Mouse (Mus musculus): ENCODE data around the gene Tmem14a. TPM values are rescaled to one million over a fixed set of nuclear protein-coding genes. Genes with fewer than 3 reads are reported as not detected.
"Not testable (repeated sequence)": the region's sequence is repeated elsewhere in the genome, so short reads cannot be mapped to it uniquely, and the experiment has no call there.

Tmem14a gene
- 6.7 and 7.9 TPM in 2 replicates for polyA plus RNA-seq (2014; fragmentation: Nextera tagmentation; extraction: Ambion mirVana)

- H3K4me2 ChIP-seq (ENCODE audit: low read depth, severe bottlenecking): peak within 1 kb of the TSS; percentile 58
- no peaks in the 10 kb centered on the region for H3K36me3 ChIP-seq (ENCODE audit: control insufficient read depth, insufficient read depth, low read length)
- H3K27me3 ChIP-seq (ENCODE audit: control insufficient read depth, insufficient read depth, low read length): no peaks in the 10 kb centered on the region
- no peak within 1 kb of the TSS for H3K27ac ChIP-seq (replicated peaks; ENCODE audit: low read depth, low read length)
- H3K4me1 ChIP-seq (ENCODE audit: control insufficient read depth, insufficient read depth, low read length): no peaks in the 10 kb centered on the region
- peak within 1 kb of the TSS; percentile 85 for H3K9ac ChIP-seq (ENCODE audit: low read length)
- H3K9me3 ChIP-seq (ENCODE audit: control insufficient read depth, low read length): no peaks in the 10 kb centered on the region
- WGBS: under 1% methylated on average over 17 of the region's 17 CpGs
- H3K4me3 ChIP-seq (ENCODE audit: low read depth, low read length): peak within 1 kb of the TSS; percentile 54
- ATAC-seq (ENCODE audit: insufficient number of reproducible peaks, low FRiP score, low TSS enrichment, low read depth) (peak; percentile 91), DNase-seq (ENCODE audit: low spot score) (peak; percentile 90)
Measured at GRCm38 (mm10) chr1:21218489-21218919, at the start of gene Tmem14a. Gene Tmem14a (plus strand): TSS chr1:21218575.

GRCm38 (mm10) chr1:21185196-21185595 is 33.2 kb upstream of the Tmem14a start:
- Histone ChIP-seq H3K9me3 (ENCODE audit: control insufficient read depth, low read length) (no peaks in the 10 kb centered on the region), H3K27ac (replicated peaks; ENCODE audit: low read depth, low read length) (no peak overlapping the region), H3K4me3 (ENCODE audit: low read depth, low read length) (no peak overlapping the region), H3K4me2 (ENCODE audit: low read depth, severe bottlenecking) (no peak overlapping the region), H3K9ac (ENCODE audit: low read length) (no peak overlapping the region), H3K4me1 (ENCODE audit: control insufficient read depth, insufficient read depth, low read length) (no peaks in the 10 kb centered on the region), H3K36me3 (ENCODE audit: control insufficient read depth, insufficient read depth, low read length) (no peaks in the 10 kb centered on the region), H3K27me3 (ENCODE audit: control insufficient read depth, insufficient read depth, low read length) (no peaks in the 10 kb centered on the region)
- ATAC-seq (ENCODE audit: insufficient number of reproducible peaks, low FRiP score, low TSS enrichment, low read depth) (no peak), DNase-seq (ENCODE audit: low spot score) (no peak)
- 93% methylated on average over 6 of the region's 6 CpGs for WGBS

GRCm38 (mm10) chr1:21206241-21206640 is 12.1 kb upstream of the Tmem14a start:
- no peaks in the 10 kb centered on the region for H3K36me3 ChIP-seq (ENCODE audit: control insufficient read depth, insufficient read depth, low read length)
- no peak overlapping the region for H3K4me3 ChIP-seq (ENCODE audit: low read depth, low read length)
- no peak overlapping the region for H3K4me2 ChIP-seq (ENCODE audit: low read depth, severe bottlenecking)
- no peak overlapping the region for H3K27ac ChIP-seq (replicated peaks; ENCODE audit: low read depth, low read length)
- 77% methylated on average over 1 of the region's 1 CpGs for WGBS
- ATAC-seq (ENCODE audit: insufficient number of reproducible peaks, low FRiP score, low TSS enrichment, low read depth): no peak
- no peak overlapping the region for H3K9ac ChIP-seq (ENCODE audit: low read length)
- no peaks in the 10 kb centered on the region for H3K27me3 ChIP-seq (ENCODE audit: control insufficient read depth, insufficient read depth, low read length)
- no peak for DNase-seq (ENCODE audit: low spot score)
- H3K9me3 ChIP-seq (ENCODE audit: control insufficient read depth, low read length): no peaks in the 10 kb centered on the region
- H3K4me1 ChIP-seq (ENCODE audit: control insufficient read depth, insufficient read depth, low read length): no peaks in the 10 kb centered on the region

GRCm38 (mm10) chr1:21213537-21213936 is 4.8 kb upstream of the Tmem14a start:
- not testable (repeated sequence) for H3K27ac ChIP-seq (replicated peaks; ENCODE audit: low read depth, low read length); DNase-seq (ENCODE audit: low spot score); H3K27me3 ChIP-seq (ENCODE audit: control insufficient read depth, insufficient read depth, low read length); H3K4me1 ChIP-seq (ENCODE audit: control insufficient read depth, insufficient read depth, low read length); H3K4me3 ChIP-seq (ENCODE audit: low read depth, low read length); ATAC-seq (ENCODE audit: insufficient number of reproducible peaks, low FRiP score, low TSS enrichment, low read depth); H3K9ac ChIP-seq (ENCODE audit: low read length); H3K9me3 ChIP-seq (ENCODE audit: control insufficient read depth, low read length); H3K4me2 ChIP-seq (ENCODE audit: low read depth, severe bottlenecking); H3K36me3 ChIP-seq (ENCODE audit: control insufficient read depth, insufficient read depth, low read length)
- 31% methylated on average over 2 of the region's 3 CpGs for WGBS

- not testable (repeated sequence) for H3K27me3 ChIP-seq (ENCODE audit: control insufficient read depth, insufficient read depth, low read length); H3K9me3 ChIP-seq (ENCODE audit: control insufficient read depth, low read length); ATAC-seq (ENCODE audit: insufficient number of reproducible peaks, low FRiP score, low TSS enrichment, low read depth); H3K4me3 ChIP-seq (ENCODE audit: low read depth, low read length); H3K36me3 ChIP-seq (ENCODE audit: control insufficient read depth, insufficient read depth, low read length); H3K4me2 ChIP-seq (ENCODE audit: low read depth, severe bottlenecking); H3K4me1 ChIP-seq (ENCODE audit: control insufficient read depth, insufficient read depth, low read length); H3K9ac ChIP-seq (ENCODE audit: low read length); H3K27ac ChIP-seq (replicated peaks; ENCODE audit: low read depth, low read length); DNase-seq (ENCODE audit: low spot score)
- WGBS: 76% methylated on average over 6 of the region's 6 CpGs
Measured at GRCm38 (mm10) chr1:21213991-21214692, 4.2 kb upstream of the Tmem14a start.

GRCm38 (mm10) chr1:21227756-21228395 is 9.5 kb downstream of the Tmem14a start:
- no peaks in the 10 kb centered on the region; the same call in 1 of the 2 replicates for H3K36me3 ChIP-seq (ENCODE audit: control insufficient read depth, insufficient read depth, low read length)
- DNase-seq (ENCODE audit: low spot score) (no peak), ATAC-seq (ENCODE audit: insufficient number of reproducible peaks, low FRiP score, low TSS enrichment, low read depth) (no peak)
- WGBS: 88% methylated on average over 6 of the region's 6 CpGs
- H3K9ac ChIP-seq (ENCODE audit: low read length): no peak overlapping the region
- no peak overlapping the region for H3K27ac ChIP-seq (replicated peaks; ENCODE audit: low read depth, low read length)
- no peaks in the 10 kb centered on the region for H3K27me3 ChIP-seq (ENCODE audit: control insufficient read depth, insufficient read depth, low read length)
- no peaks in the 10 kb centered on the region for H3K4me1 ChIP-seq (ENCODE audit: control insufficient read depth, insufficient read depth, low read length)
- H3K4me3 ChIP-seq (ENCODE audit: low read depth, low read length): no peak overlapping the region
- H3K9me3 ChIP-seq (ENCODE audit: control insufficient read depth, low read length): no peaks in the 10 kb centered on the region
- H3K4me2 ChIP-seq (ENCODE audit: low read depth, severe bottlenecking): no peak overlapping the region

- H3K9me3 ChIP-seq (ENCODE audit: control insufficient read depth, low read length); H3K4me3 ChIP-seq (ENCODE audit: low read depth, low read length); H3K27me3 ChIP-seq (ENCODE audit: control insufficient read depth, insufficient read depth, low read length); H3K27ac ChIP-seq (replicated peaks; ENCODE audit: low read depth, low read length); H3K4me1 ChIP-seq (ENCODE audit: control insufficient read depth, insufficient read depth, low read length); H3K4me2 ChIP-seq (ENCODE audit: low read depth, severe bottlenecking); ATAC-seq (ENCODE audit: insufficient number of reproducible peaks, low FRiP score, low TSS enrichment, low read depth); DNase-seq (ENCODE audit: low spot score); H3K36me3 ChIP-seq (ENCODE audit: control insufficient read depth, insufficient read depth, low read length); H3K9ac ChIP-seq (ENCODE audit: low read length): not testable (repeated sequence)
- 87% methylated on average over 15 of the region's 15 CpGs for WGBS
Measured at GRCm38 (mm10) chr1:21228740-21229722, 10.7 kb downstream of the Tmem14a start.

DNA sequence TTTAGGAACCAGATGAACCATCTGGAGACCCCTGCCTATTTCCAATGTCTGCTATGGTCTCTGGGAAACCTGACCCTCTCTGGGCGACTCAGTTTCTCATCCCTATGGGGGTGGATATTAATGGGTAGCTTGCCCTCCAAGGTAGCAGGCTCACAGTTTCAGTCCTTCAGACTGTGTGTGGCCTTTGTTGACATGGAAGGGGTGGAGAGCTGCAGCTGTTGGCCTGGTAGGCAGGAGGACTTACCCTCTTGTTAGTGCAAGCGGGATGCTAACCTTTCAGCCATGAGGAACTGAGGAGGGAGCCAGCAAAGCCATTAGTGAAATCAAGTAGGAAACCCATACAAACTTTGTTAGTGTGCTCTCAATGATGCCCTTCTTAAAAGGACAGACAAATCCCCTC is 12.0 kb downstream of the Tmem14a start:
- Histone ChIP-seq H3K27me3 (ENCODE audit: control insufficient read depth, insufficient read depth, low read length) (no peaks in the 10 kb centered on the region), H3K4me3 (ENCODE audit: low read depth, low read length) (no peak overlapping the region), H3K4me1 (ENCODE audit: control insufficient read depth, insufficient read depth, low read length) (no peaks in the 10 kb centered on the region), H3K27ac (replicated peaks; ENCODE audit: low read depth, low read length) (no peak overlapping the region), H3K36me3 (ENCODE audit: control insufficient read depth, insufficient read depth, low read length) (no peaks in the 10 kb centered on the region; the same call in 1 of the 2 replicates), H3K9ac (ENCODE audit: low read length) (no peak overlapping the region), H3K9me3 (ENCODE audit: control insufficient read depth, low read length) (no peaks in the 10 kb centered on the region), H3K4me2 (ENCODE audit: low read depth, severe bottlenecking) (no peak overlapping the region)
- WGBS: 72% methylated on average over 2 of the region's 2 CpGs
- no peak for ATAC-seq (ENCODE audit: insufficient number of reproducible peaks, low FRiP score, low TSS enrichment, low read depth)
- no peak for DNase-seq (ENCODE audit: low spot score)

Data from limb, embryonic 11.5 days (tissue).